9 mouse cellular contexts compared by ENCODE assay signal in genomic region chr6:144343338-144343737, GRCm38 (mm10).
A peak's percentile ranks its signal among the peaks of the same experiment; 100 is the strongest.
DNase-seq lines count a peak whose midpoint lies in the region; ATAC-seq and TF ChIP-seq lines count a peak whose summit lies in the region.
"Had no signal": no experiment of that assay in that cellular context is flagged by ENCODE, and none has a peak within 500 bp of the region (broad histone marks: within the 10 kb centered on the region; RNA-seq: fewer than 3 reads in every experiment).

No protein-coding gene starts in this region.

- no peaks in the 10 kb centered on the region for H3K27me3 ChIP-seq in heart, postnatal 0 days (ENCODE audit: control insufficient read depth, insufficient read depth, low read length)
- H3K27me3 ChIP-seq in thymus, adult 2 months (ENCODE audit: control insufficient read depth, insufficient read depth, low read length) = no peaks in the 10 kb centered on the region
- no peaks in the 10 kb centered on the region for H3K27me3 ChIP-seq in intestine, postnatal 0 days (replicated peaks; ENCODE audit: control insufficient read depth, insufficient read depth, low read length)
- H3K27me3 ChIP-seq: liver, embryonic 13.5 days had no signal

- no peak for TF ChIP-seq EP300 in heart, postnatal 0 days (IDR thresholded peaks at IDR 0.05; ENCODE audit: low read depth)

- TF ChIP-seq CTCF in heart, postnatal 0 days (IDR thresholded peaks at IDR 0.05; ENCODE audit: low read depth) = no peak
- no peak for TF ChIP-seq CTCF in thymus, adult 2 months (IDR thresholded peaks at IDR 0.05; ENCODE audit: borderline replicate concordance, control insufficient read depth, extremely low read depth, insufficient read depth, low read length, poor library complexity)
- TF ChIP-seq CTCF in intestine, postnatal 0 days (IDR thresholded peaks at IDR 0.05; ENCODE audit: low read depth) = no peak

- no peak for TF ChIP-seq POLR2A in thymus, adult 2 months (IDR thresholded peaks at IDR 0.05; ENCODE audit: control insufficient read depth, extremely low read depth, insufficient read depth, low read length, poor library complexity)

- no peaks in the 10 kb centered on the region for H3K36me3 ChIP-seq in heart, postnatal 0 days (replicated peaks; ENCODE audit: control insufficient read depth, insufficient read depth, low read length)
- H3K36me3 ChIP-seq in thymus, adult 2 months (ENCODE audit: control insufficient read depth, insufficient read depth, low read length) = no peaks in the 10 kb centered on the region
- no peaks in the 10 kb centered on the region for H3K36me3 ChIP-seq in intestine, postnatal 0 days (ENCODE audit: control insufficient read depth, insufficient read depth)
- H3K36me3 ChIP-seq: liver, embryonic 13.5 days; neural tube, embryonic 13.5 days had no signal

- H3K4me3 ChIP-seq in heart, postnatal 0 days (ENCODE audit: low read depth, low read length) = no peak overlapping the region
- H3K4me3 ChIP-seq in thymus, adult 2 months (ENCODE audit: control insufficient read depth, insufficient read depth, low read length) = no peak overlapping the region
- H3K4me3 ChIP-seq in intestine, postnatal 0 days (ENCODE audit: low read depth, low read length) = no peak overlapping the region
- H3K4me3 ChIP-seq: liver, embryonic 13.5 days; neural tube, embryonic 13.5 days had no signal

- ATAC-seq in heart, postnatal 0 days (ENCODE audit: insufficient read depth, low read depth) = no peak
- ATAC-seq in intestine, postnatal 0 days = no peak

- no peak overlapping the region for H3K9ac ChIP-seq in heart, postnatal 0 days (replicated peaks; ENCODE audit: low read depth, low read length)
- H3K9ac ChIP-seq in intestine, postnatal 0 days (ENCODE audit: low read depth, low read length) = no peak overlapping the region
- H3K9ac ChIP-seq: liver, embryonic 13.5 days; neural tube, embryonic 13.5 days had no signal

- H3K27ac ChIP-seq in heart, postnatal 0 days (ENCODE audit: low read depth) = no peak overlapping the region
- H3K27ac ChIP-seq in thymus, adult 2 months (ENCODE audit: control insufficient read depth, insufficient read depth, low read length) = no peak overlapping the region
- H3K27ac ChIP-seq in intestine, postnatal 0 days (ENCODE audit: low read depth, low read length) = no peak overlapping the region
- H3K27ac ChIP-seq: liver, embryonic 13.5 days; neural tube, embryonic 13.5 days had no signal

- peak; percentile 35 for DNase-seq in heart, postnatal 0 days (ENCODE audit: low spot score)
- DNase-seq in heart, adult 9 months (ENCODE audit: low spot score in 2 of 2) = no peak
- DNase-seq in testis, postnatal 10 days (ENCODE audit: low spot score) = peak; percentile 46
- no peak for DNase-seq in testis, postnatal 14 days (ENCODE audit: low spot score)
- peak; percentile 51 for DNase-seq in heart, postnatal 4 days
- DNase-seq in thymus, adult 2 months = no peak
- DNase-seq: liver, embryonic 13.5 days had no signal

- WGBS in heart, postnatal 0 days = 29% methylated on average over 11 of the region's 11 CpGs
- WGBS in thymus, adult 2 months = 92% methylated on average over 11 of the region's 11 CpGs
- 66% methylated on average over 11 of the region's 11 CpGs for WGBS in intestine, postnatal 0 days

- no peaks in the 10 kb centered on the region for H3K9me3 ChIP-seq in heart, postnatal 0 days (replicated peaks; ENCODE audit: control insufficient read depth, low read length)
- H3K9me3 ChIP-seq in intestine, postnatal 0 days (ENCODE audit: control insufficient read depth) = no peaks in the 10 kb centered on the region

- no peak overlapping the region for H3K4me2 ChIP-seq in heart, postnatal 0 days (ENCODE audit: low read depth, low read length)
- no peak overlapping the region for H3K4me2 ChIP-seq in intestine, postnatal 0 days (replicated peaks; ENCODE audit: low read depth)
- H3K4me2 ChIP-seq: liver, embryonic 13.5 days; neural tube, embryonic 13.5 days had no signal

- H3K4me1 ChIP-seq in heart, postnatal 0 days (ENCODE audit: control insufficient read depth, insufficient read depth) = peaks cover 4% of the 10 kb centered on the region; the same call in 1 of the 2 replicates
- no peaks in the 10 kb centered on the region for H3K4me1 ChIP-seq in thymus, adult 2 months (replicated peaks; ENCODE audit: control insufficient read depth, insufficient read depth, low read length)
- no peaks in the 10 kb centered on the region for H3K4me1 ChIP-seq in intestine, postnatal 0 days (replicated peaks; ENCODE audit: control insufficient read depth, insufficient read depth, low read length)
- H3K4me1 ChIP-seq: liver, embryonic 13.5 days; neural tube, embryonic 13.5 days had no signal

Comparison
In these comparisons a context has a peak if more than half of its experiments do, and no peak if none do; other contexts are left out.
1. DNase-seq: peak in heart, postnatal 0 days (single experiment), testis, postnatal 10 days (single experiment) and heart, postnatal 4 days (single experiment); none in heart, adult 9 months (0 of 2), testis, postnatal 14 days (single experiment) and thymus, adult 2 months (single experiment).